Mouse (Mus musculus) G1E (cell line): Measurements from ENCODE around the gene Dpy19l1. TPM values are rescaled to one million over a fixed set of nuclear protein-coding genes. Genes with fewer than 3 reads are reported as not detected.

Experiments
- ATAC-seq: 2 replicates; pipeline ENCODE4 v1.8.0; 2016; ENCODE audit warnings: mild to moderate bottlenecking; ENCODE audit not compliant: insufficient number of reproducible peaks, poor library complexity, low FRiP score, severe bottlenecking; ENCODE audit errors: extremely low read depth
- DNase-seq: peaks from one replicate; pipeline ENCODE4 v3.0.0; 2012; ENCODE audit warnings: low spot score
- H3K27me3 ChIP-seq: 2 replicates; pipeline ENCODE4 v1.6.1; 2012; ENCODE audit warnings: mild to moderate bottlenecking, low read length, inconsistent platforms; ENCODE audit not compliant: insufficient read depth
- H3K36me3 ChIP-seq: replicated peaks from 2 replicates; pipeline ENCODE3; 2012; ENCODE audit warnings: mild to moderate bottlenecking, inconsistent platforms
- H3K4me1 ChIP-seq: 2 replicates; pipeline ENCODE4 v1.6.1; 2012; ENCODE audit warnings: low read depth, low read length, inconsistent platforms, mixed read lengths; ENCODE audit not compliant: insufficient read depth
- H3K4me3 ChIP-seq: 2 replicates; pipeline ENCODE4 v1.5.1; 2012; ENCODE audit warnings: low read depth, mild to moderate bottlenecking, inconsistent platforms, low read length, moderate library complexity, mixed read lengths
- H3K9me3 ChIP-seq: replicated peaks from 2 replicates; pipeline ENCODE4 v1.6.1; 2012; ENCODE audit warnings: inconsistent platforms
- CTCF ChIP-seq: IDR thresholded peaks from 2 replicates; pipeline ENCODE4 v1.5.1; 2012; ENCODE audit warnings: low read depth, low read length, inconsistent platforms, mixed read lengths
- GATA1 ChIP-seq: IDR thresholded peaks from 2 replicates; pipeline ENCODE4 v1.6.1; 2012; ENCODE audit warnings: borderline replicate concordance, low read length, inconsistent platforms, mixed read lengths
- GATA2 ChIP-seq: IDR thresholded peaks from 2 replicates; pipeline ENCODE4 v1.6.1; 2012; ENCODE audit warnings: low read depth, low read length, inconsistent platforms, borderline replicate concordance
- POLR2AphosphoS5 ChIP-seq: IDR thresholded peaks from 2 replicates; pipeline ENCODE4 v1.6.1; 2012; ENCODE audit warnings: low read depth, low read length, inconsistent platforms; ENCODE audit not compliant: insufficient replicate concordance
- TAL1 ChIP-seq: conservative IDR thresholded peaks from 2 replicates; pipeline ENCODE4 v1.6.1; 2012; ENCODE audit warnings: low read depth, low read length, inconsistent platforms, mixed read lengths
- polyA plus RNA-seq: library from polyadenylated mRNA; stranded (reverse); fragments of >175 nt; gene quantifications from 2 replicates; pipeline ENCODE4 v1.2.3, GENCODE M21; 2012
- total RNA-seq, 2 experiments: library from RNA; stranded (forward) in 1 of 2; stranded (reverse) in 1 of 2; fragments of 200-1000 nt in 1 of 2; fragments of >200 nt in 1 of 2; fragmentation: Nextera tagmentation in 1 of 2; gene quantifications; 2 replicates each; pipeline ENCODE4 v1.2.3; 2014 to 2017

Dpy19l1 gene
- total and polyA plus RNA-seq, 3 experiments, result 14.3 to 42.6 (median 36.3) TPM

DNA sequence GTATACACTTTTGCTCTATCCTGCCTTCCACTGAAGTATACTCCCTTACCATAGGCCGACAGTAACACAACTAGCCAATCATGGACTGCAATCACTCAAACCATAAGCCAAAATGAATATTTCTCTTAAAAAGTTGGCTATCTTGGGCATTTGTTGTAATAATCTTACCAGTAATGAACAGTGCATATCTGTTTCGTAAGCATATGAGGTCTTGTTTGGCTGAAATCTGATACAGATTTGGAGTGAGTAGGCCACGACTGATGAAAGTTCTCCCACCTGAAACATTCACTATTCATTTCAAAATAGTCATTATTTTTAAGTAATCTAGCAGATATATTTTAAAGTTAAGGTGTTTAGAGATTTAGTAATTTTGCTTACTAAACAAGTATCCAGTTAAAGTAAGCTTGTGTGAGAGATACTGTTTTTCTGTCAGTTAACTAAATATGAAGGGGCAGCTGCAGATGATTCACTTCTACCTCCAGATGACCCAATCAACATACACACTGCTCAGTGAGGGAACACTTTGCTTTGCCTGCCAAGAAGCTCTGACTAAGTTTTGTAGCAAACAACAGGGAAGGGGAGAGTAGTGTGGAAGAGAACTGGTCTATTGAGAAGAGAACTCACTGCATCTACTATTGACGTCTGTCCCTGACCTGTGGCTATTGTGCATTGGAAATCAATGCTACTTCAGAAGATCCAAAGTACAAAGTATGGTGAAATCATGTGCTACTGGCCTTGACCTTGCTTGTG lies 8.6 kb upstream of the Dpy19l1 start:
- no peaks in the 10 kb centered on the region for H3K36me3 ChIP-seq
- TF ChIP-seq POLR2AphosphoS5, result no peak
- no peak for TF ChIP-seq CTCF
- TF ChIP-seq GATA2, result no peak
- TF ChIP-seq GATA1, result no peak
- no peak for TF ChIP-seq TAL1
- H3K4me1 ChIP-seq, result peaks cover 4% of the 10 kb centered on the region
- H3K9me3 ChIP-seq, result no peaks in the 10 kb centered on the region
- H3K4me3 ChIP-seq, result no peak overlapping the region
- DNase-seq, result no peak
- peaks cover 27% of the 10 kb centered on the region for H3K27me3 ChIP-seq
- no peak for ATAC-seq

- Histone ChIP-seq H3K27me3 (peaks cover 17% of the 10 kb centered on the region), H3K4me1 (peaks cover 17% of the 10 kb centered on the region), H3K36me3 (peaks cover 6% of the 10 kb centered on the region), H3K9me3 (no peaks in the 10 kb centered on the region), H3K4me3 (no peak overlapping the region)
- DNase-seq (no peak), ATAC-seq (no peak)
- TF ChIP-seq CTCF (no peak), GATA1 (no peak), GATA2 (no peak), TAL1 (no peak), POLR2AphosphoS5 (no peak)
Observed at GRCm38 (mm10) chr9:24508880-24509279, 5.9 kb upstream of the Dpy19l1 start.

DNA sequence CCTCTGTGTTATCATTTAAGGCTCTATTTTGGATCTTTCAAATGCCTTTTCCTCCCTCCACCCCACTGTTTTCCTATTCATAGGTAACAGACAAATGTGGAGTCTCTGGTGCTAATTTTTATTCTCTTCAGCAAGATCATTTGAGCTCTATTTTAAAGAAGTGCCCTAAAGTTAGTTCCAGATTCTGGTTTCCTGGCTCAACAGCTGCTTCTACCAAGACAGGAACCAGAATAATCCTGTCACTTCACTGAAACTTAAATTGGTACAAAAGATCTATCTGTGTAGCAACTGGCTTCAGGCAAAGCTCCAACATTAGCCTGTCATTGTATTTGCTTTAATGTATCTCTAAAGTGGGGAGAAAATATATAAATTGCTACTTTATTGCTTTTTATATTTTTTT lies 3.6 kb upstream of the Dpy19l1 start:
- TF ChIP-seq GATA1, result no peak
- TF ChIP-seq TAL1, result no peak
- TF ChIP-seq CTCF, result no peak
- TF ChIP-seq POLR2AphosphoS5, result no peak
- no peak for TF ChIP-seq GATA2
- no peak for DNase-seq
- Histone ChIP-seq H3K36me3 (peaks cover 6% of the 10 kb centered on the region), H3K9me3 (no peaks in the 10 kb centered on the region), H3K4me3 (no peak overlapping the region), H3K4me1 (peaks cover 23% of the 10 kb centered on the region), H3K27me3 (0 out of 2 replicates have a peak, but pooled peaks cover 4% of the 10 kb centered on the region)
- no peak for ATAC-seq

GRCm38 (mm10) chr9:24505017-24505763 lies 2.2 kb upstream of the Dpy19l1 start:
- no peak for TF ChIP-seq GATA1
- ATAC-seq (no peak), DNase-seq (no peak)
- Histone ChIP-seq H3K27me3 (no peaks in the 10 kb centered on the region), H3K36me3 (peaks cover 10% of the 10 kb centered on the region), H3K4me3 (no peak overlapping the region), H3K4me1 (peaks cover 33% of the 10 kb centered on the region), H3K9me3 (no peaks in the 10 kb centered on the region)

GRCm38 (mm10) chr9:24504381-24504780 lies 1.4 kb upstream of the Dpy19l1 start:
- Histone ChIP-seq H3K4me1 (peaks cover 41% of the 10 kb centered on the region), H3K36me3 (peaks cover 17% of the 10 kb centered on the region), H3K4me3 (no peak overlapping the region), H3K9me3 (no peaks in the 10 kb centered on the region), H3K27me3 (no peaks in the 10 kb centered on the region)
- ATAC-seq (no peak), DNase-seq (no peak)
- TF ChIP-seq TAL1 (no peak), GATA2 (no peak), POLR2AphosphoS5 (no peak)

- DNase-seq (peak; percentile 6), ATAC-seq (no peak)
- TF ChIP-seq TAL1 (no peak), CTCF (no peak), GATA2 (no peak), POLR2AphosphoS5 (no peak), GATA1 (no peak)
- Histone ChIP-seq H3K4me3 (peak overlapping the region; percentile 86), H3K36me3 (peaks cover 18% of the 10 kb centered on the region), H3K4me1 (peaks cover 41% of the 10 kb centered on the region), H3K9me3 (no peaks in the 10 kb centered on the region), H3K27me3 (no peaks in the 10 kb centered on the region)
Observed at GRCm38 (mm10) chr9:24503858-24504219, 899 bp upstream of the Dpy19l1 start.
